Mouse (Mus musculus): ENCODE measurements around the gene Gpx5. TPM values are rescaled to one million over a fixed set of nuclear protein-coding genes. Genes with fewer than 3 reads are reported as not detected.

Gene Gpx5
- total RNA-seq (2023) = not detected

GRCm38 (mm10) chr13:21292631-21293030, at the start of gene Gpx5:
Gpx5 (minus strand) TSS chr13:21292731.

GRCm38 (mm10) chr13:21311926-21312325, 19.4 kb upstream of the Gpx5 start, which contains the start of gene Gpx6:
Gpx6 (plus strand) TSS chr13:21312125.

Other genes with a start within 250 kb of the Gpx5 start
- not detected for gene Olfr1370, start 217.8 kb downstream of the Gpx5 start, total RNA-seq (2023)
- 0.27 TPM for gene Olfr1369-ps1, start 181.2 kb downstream of the Gpx5 start, total RNA-seq (2023)
- not detected for gene Olfr263, start 163.1 kb downstream of the Gpx5 start, total RNA-seq (2023)
- gene Olfr1368, start 146.9 kb downstream of the Gpx5 start, total RNA-seq (2023) = not detected
- gene Trim27, start 113.3 kb downstream of the Gpx5 start, total RNA-seq (2023) = 80.0 TPM
- gene Gpx6, start 19.4 kb upstream of the Gpx5 start, total RNA-seq (2023) = not detected
- not detected for gene Olfr1367, start 54.2 kb upstream of the Gpx5 start, total RNA-seq (2023)
- gene Zscan12, start 70.1 kb upstream of the Gpx5 start, total RNA-seq (2023) = 6.0 TPM
- gene Zkscan3, start 110.0 kb upstream of the Gpx5 start, total RNA-seq (2023) = 57.3 TPM
- gene Pgbd1, start 148.3 kb upstream of the Gpx5 start, total RNA-seq (2023) = not detected
- gene Zscan26, start 161.0 kb upstream of the Gpx5 start, total RNA-seq (2023) = 58.2 TPM
- gene Nkapl, start 175.8 kb upstream of the Gpx5 start, total RNA-seq (2023) = not detected
- not detected for gene Zkscan4, start 186.2 kb upstream of the Gpx5 start, total RNA-seq (2023)
- gene Gm10065, start 186.7 kb upstream of the Gpx5 start, total RNA-seq (2023) = not detected
- 5.1 TPM for gene AK157302, start 202.5 kb upstream of the Gpx5 start, total RNA-seq (2023)
- 17.7 TPM for gene Gm11273, start 208.7 kb upstream of the Gpx5 start, total RNA-seq (2023)
- gene Zkscan8, start 238.4 kb upstream of the Gpx5 start, total RNA-seq (2023) = 9.6 TPM